Mouse (Mus musculus) forebrain, embryonic 10.5 days (tissue): ENCODE data around the gene Drosha. TPM values are rescaled to one million over a fixed set of nuclear protein-coding genes. Genes with fewer than 3 reads are reported as not detected.

Experiments
- DNase-seq: peaks from one replicate; pipeline ENCODE4 v3.0.0-alpha.2; 2017; ENCODE audit warnings: low spot score; ENCODE audit errors: extremely low spot score
- H3K27ac ChIP-seq: fragments of 300-500 bp; sonication (generic); 2 replicates; pipeline ENCODE4 v1.5.1; 2016; ENCODE audit warnings: mild to moderate bottlenecking
- H3K27me3 ChIP-seq: fragments of 300-500 bp; sonication (generic); 2 replicates; pipeline ENCODE4 v1.6.1; 2016; ENCODE audit warnings: mild to moderate bottlenecking; ENCODE audit not compliant: poor library complexity, severe bottlenecking
- H3K36me3 ChIP-seq: fragments of 300-500 bp; sonication (generic); replicated peaks from 2 replicates; pipeline ENCODE4 v1.6.1; 2016; ENCODE audit warnings: mild to moderate bottlenecking, moderate library complexity
- H3K4me1 ChIP-seq: fragments of 300-500 bp; sonication (generic); 2 replicates; pipeline ENCODE4 v1.6.1; 2016
- H3K4me3 ChIP-seq: fragments of 300-500 bp; sonication (generic); 2 replicates; pipeline ENCODE4 v1.5.1; 2016; ENCODE audit warnings: mild to moderate bottlenecking, moderate library complexity
- H3K9me3 ChIP-seq: fragments of 300-500 bp; sonication (generic); 2 replicates; pipeline ENCODE4 v1.6.1; 2016; ENCODE audit warnings: mild to moderate bottlenecking, moderate library complexity
- WGBS: fragments of 180-500 bp; shearing (Covaris S2); methylation state at CpG from one replicate; pipeline ENCODE4 v1.1.7; 2016; 5-methylcytosine and 5-hydroxymethylcytosine counted together
- polyA plus RNA-seq: library from polyadenylated mRNA; unstranded; fragments of >200 nt; fragmentation: Nextera tagmentation; extraction: Ambion mirVana; gene quantifications from 2 replicates; pipeline ENCODE4 v1.2.1, GENCODE M21; 2016

Drosha gene
- polyA plus RNA-seq, 1 experiment from 2014 or later, result 87.7 TPM

DNA sequence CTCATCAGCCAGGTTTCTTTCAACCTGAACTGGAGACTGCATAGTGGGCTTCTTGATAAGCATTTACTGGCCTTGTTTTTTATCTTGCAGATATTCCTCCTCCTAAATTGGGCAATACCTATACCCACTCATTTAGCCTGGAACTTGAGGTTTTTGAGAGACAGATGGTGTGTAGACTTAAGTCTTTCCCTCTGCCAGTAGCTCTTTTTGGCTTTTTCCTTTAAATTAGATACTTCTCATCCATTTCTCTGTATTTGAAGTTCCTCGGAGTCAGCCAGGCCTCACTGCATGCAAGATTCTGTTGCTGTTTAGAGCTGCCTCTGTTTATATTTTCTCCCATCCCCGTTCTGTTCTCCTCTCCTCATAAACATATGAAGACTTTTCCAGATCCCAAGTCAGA lies 51.7 kb downstream of the Drosha start:
- no peaks in the 10 kb centered on the region for H3K4me1 ChIP-seq
- no peak overlapping the region for H3K4me3 ChIP-seq
- H3K9me3 ChIP-seq, result no peaks in the 10 kb centered on the region
- DNase-seq, result no peak
- H3K36me3 ChIP-seq, result peaks cover 91% of the 10 kb centered on the region
- no peaks in the 10 kb centered on the region for H3K27me3 ChIP-seq
- WGBS, result 93% methylated on average over 2 of the region's 2 CpGs
- no peak overlapping the region for H3K27ac ChIP-seq

- DNase-seq, result no peak
- Histone ChIP-seq H3K27me3 (no peaks in the 10 kb centered on the region), H3K4me1 (no peaks in the 10 kb centered on the region), H3K4me3 (no peak overlapping the region), H3K36me3 (peaks cover 91% of the 10 kb centered on the region), H3K27ac (no peak overlapping the region), H3K9me3 (no peaks in the 10 kb centered on the region)
- 93% methylated on average over 4 of the region's 4 CpGs for WGBS
Measured at GRCm38 (mm10) chr15:12876881-12877280, 52.3 kb downstream of the Drosha start.

DNA sequence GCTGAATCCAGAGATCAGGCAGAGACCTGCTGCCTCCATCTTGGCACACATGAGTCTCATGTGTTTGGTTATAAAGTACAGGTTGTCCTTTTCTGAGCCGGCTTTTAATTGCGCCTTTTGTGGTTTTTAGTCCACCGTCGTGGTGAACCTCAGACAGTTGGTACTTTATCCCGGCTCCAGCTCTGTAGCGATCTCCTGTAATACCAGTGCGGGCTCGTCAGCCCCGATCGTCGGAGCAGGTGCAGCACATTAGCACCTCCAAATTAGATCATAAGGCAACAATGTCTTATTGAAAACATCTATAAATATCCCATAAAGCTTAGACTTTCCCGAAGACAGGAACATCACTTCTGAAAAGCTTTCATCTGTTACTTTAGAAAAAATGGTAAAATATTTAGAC lies 53.3 kb downstream of the Drosha start:
- 95% methylated on average over 12 of the region's 12 CpGs for WGBS
- no peaks in the 10 kb centered on the region for H3K4me1 ChIP-seq
- no peaks in the 10 kb centered on the region for H3K9me3 ChIP-seq
- no peak overlapping the region for H3K4me3 ChIP-seq
- no peak for DNase-seq
- no peak overlapping the region for H3K27ac ChIP-seq
- H3K27me3 ChIP-seq, result no peaks in the 10 kb centered on the region
- H3K36me3 ChIP-seq, result peaks cover 96% of the 10 kb centered on the region

DNA sequence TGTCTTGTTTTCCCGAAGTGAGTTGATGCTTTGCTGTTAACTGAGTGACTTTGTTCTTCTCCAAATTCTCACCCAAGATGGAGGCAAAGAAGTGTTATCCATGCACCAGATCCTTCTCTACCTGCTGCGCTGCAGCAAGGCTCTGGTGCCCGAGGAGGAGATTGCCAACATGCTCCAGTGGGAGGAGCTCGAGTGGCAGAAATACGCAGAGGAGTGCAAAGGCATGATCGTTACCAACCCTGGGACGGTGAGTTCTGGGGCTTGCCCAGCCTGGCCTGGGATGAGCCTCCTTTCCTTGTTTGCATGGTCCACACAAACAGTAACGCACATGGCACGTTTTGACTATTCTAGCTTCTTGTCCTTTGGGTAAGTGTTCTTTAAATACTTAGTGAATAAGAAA lies 54.0 kb downstream of the Drosha start:
- H3K36me3 ChIP-seq, result peaks cover 96% of the 10 kb centered on the region
- H3K4me1 ChIP-seq, result no peaks in the 10 kb centered on the region
- no peaks in the 10 kb centered on the region for H3K9me3 ChIP-seq
- DNase-seq, result no peak
- H3K4me3 ChIP-seq, result no peak overlapping the region
- H3K27me3 ChIP-seq, result no peaks in the 10 kb centered on the region
- no peak overlapping the region for H3K27ac ChIP-seq
- 92% methylated on average over 9 of the region's 9 CpGs for WGBS

DNA sequence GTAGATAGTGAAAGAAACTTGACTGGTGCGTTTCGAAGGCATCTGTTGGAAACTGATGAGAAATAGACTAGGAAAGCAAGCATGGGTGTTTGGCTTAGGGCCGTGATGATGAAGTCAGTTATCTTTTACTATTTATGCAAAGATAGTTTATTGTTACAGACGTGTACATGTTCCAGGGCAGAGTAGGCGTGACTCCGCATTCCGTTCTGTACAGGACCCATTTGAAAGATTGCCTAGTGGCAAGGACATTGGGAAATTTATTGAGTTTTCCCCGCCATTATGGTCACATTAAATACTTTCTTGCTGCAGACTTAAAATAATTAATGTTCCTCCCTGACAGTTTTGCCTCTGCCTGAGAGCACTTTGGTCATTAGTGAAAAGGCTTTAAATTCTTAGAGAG lies 55.3 kb downstream of the Drosha start:
- peaks cover 96% of the 10 kb centered on the region for H3K36me3 ChIP-seq

GRCm38 (mm10) chr15:12884855-12885254 lies 60.2 kb downstream of the Drosha start:
- H3K36me3 ChIP-seq, result peaks cover 99% of the 10 kb centered on the region

More for the DNA sequence above, 55.3 kb downstream of the Drosha start:
- Histone ChIP-seq H3K4me3 (no peak overlapping the region), H3K27ac (no peak overlapping the region), H3K4me1 (no peaks in the 10 kb centered on the region), H3K9me3 (no peaks in the 10 kb centered on the region), H3K27me3 (no peaks in the 10 kb centered on the region)
- DNase-seq, result no peak
- WGBS, result 94% methylated on average over 8 of the region's 8 CpGs

DNA sequence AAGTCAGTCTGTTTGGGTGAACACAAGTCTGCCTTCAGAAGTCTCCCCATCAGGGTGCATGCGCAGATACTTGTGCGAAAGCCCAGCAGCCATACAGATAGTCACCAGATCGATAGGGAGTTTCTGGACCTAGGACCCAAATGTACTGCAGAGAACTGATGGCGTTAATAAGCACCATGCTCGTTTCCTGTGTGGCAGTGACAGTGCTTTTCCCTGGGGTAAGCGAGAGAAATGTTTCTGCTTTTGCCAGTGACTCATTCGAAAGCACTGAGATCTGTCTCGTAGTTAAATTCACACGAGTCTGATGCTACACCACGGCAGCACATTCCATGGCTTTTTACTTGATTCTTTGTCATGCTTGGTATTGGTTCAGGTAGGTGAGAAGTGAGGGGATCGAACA lies 60.7 kb downstream of the Drosha start:
- H3K27ac ChIP-seq, result no peak overlapping the region

More at GRCm38 (mm10) chr15:12884855-12885254, 60.2 kb downstream of the Drosha start:
- H3K9me3 ChIP-seq, result no peaks in the 10 kb centered on the region
- no peak for DNase-seq
- 95% methylated on average over 15 of the region's 15 CpGs for WGBS
- H3K27ac ChIP-seq, result no peak overlapping the region
- H3K4me1 ChIP-seq, result no peaks in the 10 kb centered on the region
- H3K27me3 ChIP-seq, result no peaks in the 10 kb centered on the region
- no peak overlapping the region for H3K4me3 ChIP-seq

GRCm38 (mm10) chr15:12887206-12887605 lies 62.6 kb downstream of the Drosha start:
- Histone ChIP-seq H3K9me3 (no peaks in the 10 kb centered on the region), H3K4me1 (no peaks in the 10 kb centered on the region), H3K4me3 (no peak overlapping the region), H3K36me3 (peaks cover 100% of the 10 kb centered on the region), H3K27me3 (no peaks in the 10 kb centered on the region), H3K27ac (no peak overlapping the region)
- WGBS, result 90% methylated on average over 8 of the region's 8 CpGs
- DNase-seq, result no peak

More for the DNA sequence above, 60.7 kb downstream of the Drosha start:
- 96% methylated on average over 11 of the region's 11 CpGs for WGBS
- Histone ChIP-seq H3K27me3 (no peaks in the 10 kb centered on the region), H3K4me1 (no peaks in the 10 kb centered on the region), H3K9me3 (no peaks in the 10 kb centered on the region), H3K4me3 (no peak overlapping the region), H3K36me3 (peaks cover 99% of the 10 kb centered on the region)
- DNase-seq, result no peak

GRCm38 (mm10) chr15:12888312-12888711 lies 63.7 kb downstream of the Drosha start:
- Histone ChIP-seq H3K9me3 (no peaks in the 10 kb centered on the region), H3K36me3 (peaks cover 95% of the 10 kb centered on the region), H3K4me1 (no peaks in the 10 kb centered on the region), H3K4me3 (no peak overlapping the region), H3K27me3 (no peaks in the 10 kb centered on the region), H3K27ac (no peak overlapping the region)
- WGBS, result 93% methylated on average over 4 of the region's 4 CpGs
- no peak for DNase-seq

GRCm38 (mm10) chr15:12889909-12890308 lies 65.3 kb downstream of the Drosha start:
- H3K4me3 ChIP-seq, result no peak overlapping the region
- peaks cover 95% of the 10 kb centered on the region for H3K36me3 ChIP-seq
- WGBS, result 97% methylated on average over 11 of the region's 11 CpGs
- H3K27ac ChIP-seq, result no peak overlapping the region
- H3K4me1 ChIP-seq, result no peaks in the 10 kb centered on the region
- H3K27me3 ChIP-seq, result no peaks in the 10 kb centered on the region
- no peak for DNase-seq
- H3K9me3 ChIP-seq, result no peaks in the 10 kb centered on the region

DNA sequence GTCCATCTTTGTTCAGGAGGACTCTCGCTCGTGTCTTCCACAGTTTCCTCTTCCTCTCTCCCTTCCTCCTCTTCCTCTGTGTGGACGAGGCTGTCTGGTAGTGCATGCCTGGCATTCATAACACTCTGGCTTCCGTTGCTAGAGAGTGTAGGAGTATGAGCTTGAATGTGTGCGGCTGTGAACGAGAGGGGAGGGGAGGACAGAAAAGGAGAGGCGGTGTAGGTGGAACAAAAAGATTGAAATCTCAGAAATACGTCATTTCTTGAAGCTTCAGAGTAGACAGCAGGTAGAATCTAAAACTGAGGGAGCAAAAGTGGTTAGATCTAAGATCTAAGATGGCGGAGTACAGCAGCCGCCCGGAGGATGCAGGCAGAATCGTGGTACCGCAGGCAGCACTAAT lies 70.8 kb downstream of the Drosha start:
- no peak overlapping the region for H3K27ac ChIP-seq
- no peak overlapping the region for H3K4me3 ChIP-seq
- peaks cover 94% of the 10 kb centered on the region for H3K36me3 ChIP-seq
- H3K4me1 ChIP-seq, result no peaks in the 10 kb centered on the region
- no peaks in the 10 kb centered on the region for H3K27me3 ChIP-seq
- no peak for DNase-seq
- no peaks in the 10 kb centered on the region for H3K9me3 ChIP-seq
- 94% methylated on average over 13 of the region's 13 CpGs for WGBS

DNA sequence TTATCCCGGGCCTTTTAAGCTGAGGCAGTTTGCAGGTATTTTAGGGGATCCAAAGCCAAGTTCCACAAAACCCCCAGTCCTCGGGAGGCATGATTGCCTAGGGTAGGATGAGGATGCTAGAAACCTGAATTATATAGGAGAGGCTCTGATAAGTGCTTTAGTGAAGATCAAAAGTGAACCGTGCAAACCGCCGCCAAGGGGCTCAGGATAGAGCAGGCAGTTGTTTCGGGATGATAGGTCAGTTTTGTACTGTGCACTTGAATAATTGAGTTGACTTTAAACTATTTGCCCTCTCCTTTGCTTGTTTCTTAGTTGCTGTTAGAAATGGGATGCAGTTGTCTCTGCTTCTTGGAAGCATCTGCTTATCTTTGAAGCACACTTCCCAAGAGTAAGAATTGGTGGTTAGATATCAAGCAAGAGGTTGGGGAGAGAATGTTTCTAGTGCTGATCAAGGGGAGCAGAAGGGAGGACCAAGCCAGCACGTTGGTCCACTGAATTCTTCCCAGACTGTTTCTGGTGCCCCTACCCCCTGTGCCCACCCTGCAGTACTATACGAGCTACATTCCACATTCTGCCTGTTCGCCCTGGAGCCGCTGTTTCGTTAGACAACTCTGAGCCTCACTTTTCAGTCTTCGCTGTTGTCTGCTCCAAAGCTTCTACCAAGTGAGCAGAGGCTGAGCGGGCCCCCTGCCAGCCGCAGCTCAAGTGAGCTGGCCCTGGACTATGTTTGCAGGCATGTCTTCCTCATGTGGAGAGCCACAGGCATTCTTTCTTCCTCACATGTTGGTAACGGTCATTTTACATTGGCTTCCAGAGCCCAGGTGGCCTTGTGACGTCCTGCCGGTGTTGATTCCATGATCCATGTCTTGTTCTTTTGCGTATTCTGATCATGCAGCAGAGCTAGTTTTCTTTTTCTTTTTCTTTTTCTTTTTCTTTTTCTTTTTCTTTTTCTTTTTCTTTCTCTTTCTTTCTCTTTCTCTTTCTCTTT lies 71.7 kb downstream of the Drosha start:
- Histone ChIP-seq H3K9me3 (no peaks in the 10 kb centered on the region), H3K27ac (no peak overlapping the region), H3K4me3 (no peak overlapping the region), H3K4me1 (no peaks in the 10 kb centered on the region), H3K27me3 (no peaks in the 10 kb centered on the region), H3K36me3 (peaks cover 94% of the 10 kb centered on the region)
- WGBS, result 92% methylated on average over 18 of the region's 18 CpGs
- DNase-seq, result no peak

- WGBS, result 91% methylated on average over 8 of the region's 8 CpGs
- no peaks in the 10 kb centered on the region for H3K4me1 ChIP-seq
- no peak for DNase-seq
- no peak overlapping the region for H3K4me3 ChIP-seq
- no peaks in the 10 kb centered on the region for H3K9me3 ChIP-seq
- H3K36me3 ChIP-seq, result peaks cover 99% of the 10 kb centered on the region
- no peaks in the 10 kb centered on the region for H3K27me3 ChIP-seq
- H3K27ac ChIP-seq, result no peak overlapping the region
Measured at GRCm38 (mm10) chr15:12897831-12898230, 73.2 kb downstream of the Drosha start.
